Mouse (Mus musculus): ENCODE data around the gene Ccl1.

DNA sequence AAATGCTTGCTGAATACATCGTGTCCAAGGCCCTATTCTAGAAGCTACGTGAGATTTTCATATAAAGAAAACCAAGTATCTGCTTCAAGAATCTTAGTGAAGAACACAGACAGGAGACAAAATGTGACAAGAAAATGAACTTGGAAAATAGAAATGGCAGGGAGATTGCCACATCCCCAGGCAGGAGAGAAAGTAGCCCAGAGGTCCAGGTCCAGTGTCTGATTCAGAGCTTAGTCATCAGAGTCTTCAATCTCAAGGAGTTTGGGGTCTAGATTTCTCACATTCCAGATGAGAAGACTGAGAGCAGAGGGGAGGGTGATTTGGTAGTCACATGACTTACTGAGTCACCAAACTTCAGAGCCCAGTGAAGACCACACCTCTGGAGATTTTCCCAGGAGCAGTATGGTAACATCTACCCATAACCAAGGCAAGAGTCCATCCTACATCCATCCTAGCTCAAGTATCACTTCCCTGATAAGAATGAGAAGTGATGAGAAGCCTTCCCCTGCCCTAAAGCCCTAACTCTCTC is 98.5 kb downstream of the Ccl1 start:
- no peak for TF ChIP-seq CTCF (conservative IDR thresholded peaks at IDR 0.05; ENCODE audit: low read length)
- TF ChIP-seq POU5F1 (IDR thresholded peaks at IDR 0.05; ENCODE audit: borderline replicate concordance, low read length): no peak
